Mouse (Mus musculus): ENCODE results near the gene Foxa3.

The Foxa3 gene

DNA sequence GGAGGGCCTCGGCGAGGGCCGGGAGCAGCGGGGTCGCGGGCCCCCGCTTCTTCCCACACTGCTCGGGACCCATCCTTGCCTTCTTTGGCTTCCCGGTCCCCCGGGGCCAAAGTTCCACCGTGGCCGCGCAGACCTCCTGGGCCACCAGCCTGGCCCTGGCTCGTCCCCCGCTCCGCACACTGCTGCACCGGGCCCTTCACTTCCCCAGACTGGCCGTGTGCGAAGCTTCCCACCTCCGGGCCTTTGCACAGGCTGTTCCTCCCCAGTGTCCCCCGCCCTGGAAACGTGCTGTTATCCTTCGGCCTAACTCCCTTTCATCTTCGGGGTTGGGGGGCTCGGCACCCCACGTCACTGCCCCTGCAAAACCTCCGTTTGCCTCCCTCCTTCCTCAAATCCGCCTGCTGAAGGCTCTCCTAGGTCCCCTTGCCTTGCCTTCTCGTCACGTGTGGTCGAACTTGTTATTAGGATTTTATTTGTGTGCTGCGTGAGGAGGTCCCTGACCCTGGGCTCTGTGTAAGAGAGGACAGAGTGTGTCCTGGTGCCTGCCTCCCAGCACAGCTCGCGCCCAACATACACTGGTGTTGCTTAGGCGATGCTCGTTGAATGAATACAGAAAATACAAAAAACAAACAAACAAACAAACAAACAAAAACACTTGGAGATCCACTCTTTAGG is 1.4 kb upstream of the Foxa3 start:
- peak; percentile 30 for DNase-seq (ENCODE audit: low read depth)

DNA sequence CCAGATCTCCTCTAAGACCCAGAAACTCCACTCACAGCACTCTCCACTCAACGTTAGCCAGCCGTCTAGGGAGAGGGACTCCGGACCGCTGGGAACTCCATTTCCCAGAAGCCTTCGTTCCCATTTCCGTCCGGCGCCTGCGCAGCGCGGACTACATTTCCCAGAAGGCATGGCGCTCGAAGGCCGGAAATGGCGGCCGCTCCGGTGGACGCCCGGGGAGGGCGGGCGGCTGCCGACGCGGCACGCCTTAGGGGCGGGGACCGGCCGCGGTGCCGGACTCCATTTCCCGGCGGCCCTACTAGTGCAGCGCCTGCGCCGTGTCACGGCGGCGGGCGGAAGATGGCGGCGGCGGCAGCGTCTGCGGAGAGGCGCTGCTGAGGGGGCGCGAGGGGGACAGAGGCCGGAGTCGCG is 763 bp upstream of the Foxa3 start, which contains the start of gene Sympk:
Gene Sympk, plus strand, starts transcription at position 282 of the 411 bp plus-strand sequence.
- peak; percentile 98 for DNase-seq (ENCODE audit: low read depth)

DNA sequence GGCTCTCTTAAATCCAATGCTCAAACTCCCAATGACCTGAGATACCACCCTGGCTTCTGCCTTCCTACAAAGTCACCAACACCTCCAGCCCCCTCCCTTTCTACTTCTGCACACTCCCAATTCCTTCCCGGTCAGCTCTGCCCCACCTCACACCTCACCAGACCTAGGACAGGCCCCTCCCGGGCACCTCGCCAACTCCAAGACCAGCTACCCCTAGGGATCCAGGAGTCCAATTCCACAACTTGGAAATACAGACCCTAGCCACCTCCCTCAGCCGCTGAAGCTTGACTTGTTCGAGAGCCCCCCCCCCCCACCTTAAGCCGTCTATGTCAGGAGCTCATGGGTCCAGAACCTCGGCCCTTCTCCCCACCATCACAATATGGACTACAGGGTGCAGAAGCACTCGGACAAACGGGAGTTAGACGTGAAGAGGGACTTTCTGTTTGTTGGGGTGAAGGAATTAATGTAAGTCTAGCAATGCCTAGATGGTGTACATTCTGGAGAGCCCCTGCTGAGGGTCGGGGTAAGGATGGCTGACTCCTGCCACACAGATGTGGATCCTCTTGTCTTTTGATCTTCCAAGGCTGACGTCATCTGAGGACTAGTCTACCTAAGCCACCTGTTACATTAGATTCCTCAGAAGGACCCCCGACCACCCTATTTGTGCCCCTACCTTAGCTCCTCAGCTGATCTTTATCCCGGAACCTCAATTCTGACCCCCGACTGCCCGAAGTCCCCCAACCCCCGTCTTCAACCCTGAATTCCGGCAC is 964 bp downstream of the Foxa3 start:
- no peak for DNase-seq (ENCODE audit: low read depth)

DNA sequence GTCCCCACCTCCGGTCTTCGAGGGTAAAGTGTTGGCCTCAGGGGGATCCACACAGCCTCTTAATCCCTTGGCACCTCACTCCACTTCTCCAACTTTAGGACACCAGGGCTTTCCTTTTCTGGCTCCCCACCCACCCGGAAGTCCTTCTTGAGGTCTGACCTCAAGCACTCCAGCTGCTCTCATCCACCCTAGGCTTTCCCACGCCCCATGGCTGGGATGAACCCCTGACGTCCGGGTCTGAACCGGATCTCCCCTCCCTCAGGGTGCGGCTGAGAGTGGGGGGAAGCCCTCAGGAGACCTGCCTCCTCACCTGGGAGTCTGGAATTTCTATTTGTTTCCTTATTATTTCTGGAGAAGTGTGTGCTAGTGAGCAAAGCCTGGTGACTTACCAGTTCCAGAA is 2.3 kb downstream of the Foxa3 start:
- no peak for DNase-seq (ENCODE audit: low read depth)

DNA sequence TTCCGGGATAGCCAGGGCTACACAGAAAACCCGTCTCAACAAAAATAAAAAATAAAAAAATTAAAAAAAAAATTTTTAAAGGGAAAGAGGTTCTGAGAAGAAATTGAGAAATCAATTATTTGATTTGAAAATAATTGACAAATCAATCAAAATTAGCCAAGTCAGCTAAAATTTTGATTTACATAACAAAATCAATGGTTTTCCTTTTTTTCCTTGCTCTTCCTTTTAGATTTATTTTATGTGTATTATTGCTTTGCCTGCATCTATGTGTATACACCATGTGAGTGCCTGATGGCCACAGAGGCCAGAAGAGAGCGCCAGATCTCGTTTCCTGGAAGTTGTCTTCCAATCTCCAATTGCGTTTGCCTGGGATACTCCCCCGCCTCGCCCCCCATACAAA is 5.4 kb downstream of the Foxa3 start:
- DNase-seq (ENCODE audit: low read depth), result no peak

DNA sequence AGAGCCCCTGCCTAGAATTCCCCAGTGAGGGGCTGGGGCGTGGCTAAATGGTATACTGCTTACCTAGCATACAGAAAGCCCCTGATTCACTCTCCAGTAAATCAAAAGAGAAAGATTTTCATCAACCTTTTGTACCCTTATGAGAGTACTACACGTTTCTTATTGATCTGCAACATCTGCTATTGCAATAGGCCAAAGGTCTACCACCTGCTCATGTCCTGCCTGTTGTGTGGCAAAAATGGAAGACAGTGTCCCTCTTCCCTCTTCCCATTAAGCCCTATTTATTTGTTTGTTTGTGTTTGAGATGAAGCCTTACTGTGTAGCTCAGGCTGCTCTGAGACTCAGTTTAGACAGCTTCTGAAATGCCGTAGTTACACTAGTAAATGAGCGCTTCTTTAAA is 7.3 kb downstream of the Foxa3 start:
- no peak for DNase-seq (ENCODE audit: low read depth)

DNA sequence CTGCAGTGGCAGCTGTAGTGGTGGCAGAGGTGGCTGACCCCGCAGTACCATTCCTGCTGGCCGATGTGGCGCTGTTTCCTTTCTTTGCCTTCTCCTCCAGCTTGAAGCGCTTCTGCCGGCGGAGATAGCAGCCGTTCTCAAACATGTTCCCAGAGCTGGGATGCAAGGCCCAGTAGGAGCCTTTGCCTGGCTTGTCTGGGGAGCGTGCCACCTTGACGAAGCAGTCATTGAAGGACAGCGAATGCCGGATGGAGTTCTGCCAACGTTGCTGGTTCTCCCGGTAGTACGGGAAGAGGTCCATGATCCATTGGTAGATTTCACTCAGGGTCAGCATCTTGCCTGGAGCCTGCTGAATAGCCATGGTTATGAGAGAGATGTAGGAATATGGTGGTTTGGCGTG is 8.9 kb downstream of the Foxa3 start:
- no peak for DNase-seq (ENCODE audit: low read depth)

DNA sequence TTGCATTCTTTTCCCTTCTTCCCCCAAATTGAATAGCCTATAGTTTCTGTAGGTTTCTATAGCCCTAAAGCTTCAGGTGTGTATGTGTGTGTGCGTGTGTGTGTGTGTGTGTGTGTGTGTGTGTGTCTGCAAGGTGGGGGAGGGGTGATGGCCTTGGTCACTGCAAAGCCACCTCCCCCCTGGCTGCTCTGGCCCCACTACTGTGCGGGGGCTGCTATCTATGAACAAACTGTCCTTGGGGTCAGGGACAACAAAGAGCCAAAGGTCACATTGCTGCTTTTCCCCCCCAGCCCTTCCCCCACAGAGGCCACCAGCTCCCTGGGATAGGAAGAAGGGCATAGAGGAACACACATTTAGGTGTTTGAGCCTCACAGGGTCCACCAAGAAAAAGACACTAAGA is 10.5 kb downstream of the Foxa3 start:
- no peak for DNase-seq (ENCODE audit: low read depth)

DNA sequence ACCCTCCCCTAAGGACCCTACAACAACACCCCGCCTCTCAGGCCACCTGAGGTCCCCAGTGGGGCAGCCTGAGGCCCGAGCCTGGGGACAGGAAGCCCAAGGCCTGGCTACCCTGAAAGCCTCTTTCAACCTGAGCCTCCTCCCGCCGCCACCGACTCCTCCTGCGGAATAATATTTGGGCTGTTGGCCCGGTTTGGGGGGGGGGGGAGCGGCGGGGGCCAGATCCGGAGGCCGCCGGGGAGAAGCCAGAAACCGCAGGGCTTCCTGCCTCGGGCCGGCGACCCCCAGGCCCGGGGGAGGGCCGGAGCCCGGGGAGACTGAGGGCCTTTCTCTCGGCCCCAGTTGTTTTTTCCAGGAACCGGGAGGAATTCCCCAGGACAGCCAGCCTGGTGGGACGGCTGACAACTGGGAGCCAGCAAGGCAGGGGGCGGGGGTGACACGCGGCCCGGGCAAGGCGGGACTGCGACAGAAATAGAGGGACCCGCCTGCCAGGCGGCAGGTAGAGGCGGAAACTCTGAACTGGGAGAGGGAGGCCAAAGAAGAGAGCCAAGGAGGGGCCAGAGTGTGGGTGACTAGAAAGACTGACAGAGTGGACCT is 11.2 kb downstream of the Foxa3 start:
- no peak for DNase-seq (ENCODE audit: low read depth)

DNA sequence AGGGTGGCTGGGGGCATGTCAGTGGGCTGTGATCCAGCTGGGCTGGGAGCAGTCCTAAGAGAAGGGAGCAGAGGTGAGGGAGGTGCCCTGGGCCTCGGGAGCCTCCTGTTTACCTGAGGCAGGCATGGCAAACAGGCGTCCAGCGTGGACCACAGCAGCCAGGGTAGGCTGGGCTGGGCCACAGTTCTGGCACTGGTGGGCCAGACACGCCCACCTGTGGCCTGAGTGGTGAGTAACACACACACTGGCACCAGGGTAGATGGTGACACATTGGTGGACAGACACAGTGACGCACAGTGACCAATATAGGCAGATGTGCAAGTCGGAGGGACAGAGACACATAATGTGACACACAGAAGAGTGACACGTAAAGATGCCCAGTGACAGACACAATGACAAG is 12.8 kb downstream of the Foxa3 start:
- no peak for DNase-seq (ENCODE audit: low read depth)

DNA sequence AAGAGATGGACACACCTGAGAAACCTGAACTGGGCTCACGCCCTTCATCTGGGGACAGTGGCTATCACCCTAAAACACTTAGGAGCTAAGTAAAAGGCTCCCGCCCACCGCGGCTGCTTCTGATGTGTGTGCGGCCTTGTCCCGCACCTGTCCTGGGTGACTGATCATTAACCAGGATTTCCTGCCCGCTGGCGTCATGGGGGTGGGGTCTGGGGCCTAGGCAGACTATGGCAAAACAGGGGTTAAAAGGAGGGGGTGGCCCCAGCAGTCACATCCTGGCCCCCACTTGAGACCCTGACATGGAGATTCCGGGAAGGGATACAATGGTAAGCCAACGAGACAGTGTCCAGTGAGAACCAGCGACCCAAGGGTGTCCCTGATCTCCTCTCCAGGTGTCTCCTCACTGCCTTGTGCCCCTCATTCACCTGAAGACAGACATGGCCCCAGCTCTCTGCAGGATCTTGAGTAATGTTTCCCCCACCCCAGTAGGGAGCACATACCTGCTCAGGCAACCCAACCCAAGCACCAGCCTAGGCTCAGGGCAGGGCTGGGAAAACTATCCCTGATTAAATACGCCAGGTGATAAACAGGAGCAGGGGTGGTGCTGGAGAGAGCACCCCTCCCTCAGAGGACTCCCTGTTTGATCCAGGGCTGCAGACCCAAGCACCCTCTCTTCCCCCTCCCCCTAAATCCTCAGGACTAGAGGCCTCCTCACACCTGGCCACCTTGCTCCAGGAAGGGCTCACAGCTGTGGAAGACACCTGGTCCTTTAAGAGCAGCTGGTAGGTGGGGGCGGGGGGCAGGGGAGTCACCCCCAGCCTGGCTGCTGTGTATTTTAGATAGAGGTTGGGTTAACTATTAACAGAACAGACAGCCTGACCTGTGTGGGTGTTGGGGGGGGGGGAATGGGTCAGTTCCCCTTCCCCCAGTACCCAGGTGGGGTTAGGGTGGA is 16.0 kb downstream of the Foxa3 start:
- no peak for DNase-seq (ENCODE audit: low read depth)

DNA sequence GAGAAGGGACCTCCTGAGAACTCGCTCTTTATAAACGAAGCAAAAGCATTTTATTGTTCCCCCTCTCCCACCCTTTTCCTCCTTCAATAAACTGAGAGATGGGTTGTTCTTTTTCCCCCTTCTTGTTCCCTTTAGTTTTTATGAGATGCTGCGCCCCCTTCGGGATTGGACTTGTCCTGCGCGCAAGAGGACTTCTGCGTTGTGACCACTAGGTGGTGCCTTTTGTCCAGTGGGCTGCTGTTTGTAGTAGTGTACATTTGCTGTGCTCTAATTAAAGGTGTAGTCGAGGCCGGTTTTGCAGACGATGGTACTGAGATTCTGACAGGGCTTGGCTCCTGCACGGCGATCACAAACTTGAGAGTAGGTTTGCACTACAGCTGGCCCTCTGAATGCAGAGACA is 16.9 kb downstream of the Foxa3 start:
- peak; percentile 94 for DNase-seq (ENCODE audit: low read depth)

DNA sequence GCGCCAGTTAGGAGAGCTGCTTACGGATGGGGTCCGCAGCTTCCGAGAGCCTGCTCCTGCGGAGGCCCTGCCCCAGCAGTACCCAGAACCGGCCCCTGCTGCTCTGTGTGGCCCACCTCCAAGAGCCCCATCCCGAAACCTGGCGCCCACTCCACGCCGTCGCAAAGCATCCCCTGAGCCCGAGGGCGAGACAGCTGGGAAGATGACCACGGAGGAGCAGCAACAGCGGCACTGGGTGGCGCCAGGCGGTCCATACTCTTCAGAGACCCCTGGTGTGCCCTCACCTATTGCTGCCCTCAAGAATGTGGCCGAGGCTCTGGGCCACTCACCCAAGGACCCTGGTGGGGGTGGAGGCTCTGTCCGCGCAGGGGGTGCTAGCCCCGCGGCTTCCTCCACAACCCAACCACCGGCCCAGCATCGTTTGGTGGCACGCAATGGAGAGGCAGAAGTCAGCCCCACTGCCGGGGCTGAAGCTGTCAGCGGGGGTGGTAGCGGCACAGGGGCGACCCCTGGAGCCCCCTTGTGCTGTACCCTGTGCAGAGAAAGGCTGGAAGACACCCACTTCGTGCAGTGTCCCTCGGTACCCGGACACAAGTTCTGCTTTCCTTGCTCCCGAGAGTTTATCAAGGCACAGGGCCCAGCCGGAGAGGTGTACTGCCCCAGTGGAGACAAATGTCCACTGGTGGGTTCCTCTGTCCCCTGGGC is 17.8 kb downstream of the Foxa3 start:
- no peak for DNase-seq (ENCODE audit: low read depth)

DNA sequence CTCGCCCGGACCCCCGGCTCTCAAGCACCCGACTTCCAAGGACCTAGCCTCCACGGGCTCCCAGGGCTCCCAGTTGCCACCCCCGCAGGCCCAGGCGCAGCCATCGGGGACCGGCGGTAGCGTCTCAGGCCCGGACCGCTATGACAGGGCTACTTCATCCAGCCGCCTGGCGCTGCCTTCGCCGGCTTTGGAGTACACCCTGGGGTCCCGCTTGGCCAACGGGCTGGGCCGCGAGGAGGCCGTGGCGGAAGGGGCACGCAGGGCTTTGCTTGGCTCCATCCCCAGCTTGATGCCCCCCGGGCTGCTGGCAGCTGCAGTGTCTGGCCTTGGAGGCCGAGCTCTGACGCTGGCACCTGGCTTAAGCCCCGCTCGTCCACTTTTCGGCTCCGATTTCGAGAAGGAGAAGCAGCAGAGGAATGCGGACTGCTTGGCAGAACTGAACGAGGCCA is 18.7 kb downstream of the Foxa3 start:
- DNase-seq (ENCODE audit: low read depth), result peak; percentile 71

DNA sequence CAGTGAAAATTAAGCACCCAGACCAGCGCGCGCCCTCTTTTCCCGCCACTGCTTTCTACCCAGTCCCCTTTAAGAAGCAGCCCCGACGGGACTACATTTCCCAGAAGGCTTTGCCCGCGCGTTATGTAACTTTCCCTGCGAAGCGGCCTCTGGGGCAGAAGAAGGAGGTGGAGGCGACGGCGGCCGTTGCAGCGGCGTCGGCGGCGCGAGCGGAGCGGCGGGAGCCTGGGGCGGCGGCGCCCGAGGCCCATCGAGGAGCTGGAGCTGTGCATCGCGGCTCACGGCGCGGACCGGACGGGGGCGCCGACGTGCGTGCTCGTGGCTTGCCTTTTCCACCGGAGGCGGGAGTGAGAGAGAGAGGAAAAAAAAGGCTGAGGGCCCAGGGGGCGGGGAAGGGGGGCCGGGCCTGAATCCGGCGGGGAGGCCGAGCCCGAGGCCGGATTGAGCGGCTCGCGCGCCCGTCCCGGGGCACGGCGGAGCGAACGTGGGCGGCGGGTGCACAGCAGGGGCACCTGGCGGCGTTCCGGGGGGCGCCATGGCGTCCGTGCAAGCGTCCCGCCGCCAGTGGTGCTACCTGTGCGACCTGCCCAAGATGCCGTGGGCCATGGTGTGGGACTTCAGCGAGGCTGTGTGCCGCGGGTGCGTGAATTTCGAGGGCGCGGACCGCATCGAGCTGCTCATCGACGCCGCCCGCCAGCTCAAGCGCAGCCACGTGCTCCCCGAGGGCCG is 19.3 kb downstream of the Foxa3 start, which contains the start of gene Irf2bp1:
Gene Irf2bp1, plus strand, starts transcription at position 143 of the 729 bp plus-strand sequence.
- peak; percentile 95 for DNase-seq (ENCODE audit: low read depth)

DNA sequence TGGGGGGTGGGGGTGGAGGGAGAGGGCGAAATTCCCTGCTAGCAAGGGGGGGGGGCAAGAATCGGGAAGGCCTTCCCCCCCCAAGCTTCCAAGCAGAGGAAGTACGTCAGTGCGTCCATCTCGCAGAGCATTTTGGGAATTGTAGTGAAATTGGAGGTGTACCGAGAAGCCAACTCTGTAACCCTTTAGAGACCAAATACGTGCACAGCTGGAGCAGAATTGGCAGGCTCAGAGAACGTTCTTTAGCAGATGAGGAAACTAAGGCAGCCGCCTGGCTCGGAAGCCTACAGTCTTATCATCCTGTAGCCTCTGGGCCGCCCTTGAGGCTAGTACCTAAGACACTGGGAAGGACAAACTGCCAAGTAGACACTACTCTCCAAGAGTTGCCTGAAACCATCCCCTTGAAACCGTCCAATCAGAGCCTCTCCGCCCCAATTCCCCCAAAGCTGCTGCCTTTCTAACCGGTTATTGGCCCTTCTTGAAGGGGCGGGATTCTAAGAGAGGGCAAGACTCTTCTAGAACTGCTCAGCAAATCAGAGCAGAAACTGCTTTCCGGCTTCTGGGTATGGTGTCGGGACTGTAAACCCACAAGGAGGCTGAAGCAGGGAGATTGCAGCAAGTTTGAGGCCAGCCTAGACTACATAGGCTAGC is 20.4 kb downstream of the Foxa3 start:
- peak; percentile 93 for DNase-seq (ENCODE audit: low read depth)

DNA sequence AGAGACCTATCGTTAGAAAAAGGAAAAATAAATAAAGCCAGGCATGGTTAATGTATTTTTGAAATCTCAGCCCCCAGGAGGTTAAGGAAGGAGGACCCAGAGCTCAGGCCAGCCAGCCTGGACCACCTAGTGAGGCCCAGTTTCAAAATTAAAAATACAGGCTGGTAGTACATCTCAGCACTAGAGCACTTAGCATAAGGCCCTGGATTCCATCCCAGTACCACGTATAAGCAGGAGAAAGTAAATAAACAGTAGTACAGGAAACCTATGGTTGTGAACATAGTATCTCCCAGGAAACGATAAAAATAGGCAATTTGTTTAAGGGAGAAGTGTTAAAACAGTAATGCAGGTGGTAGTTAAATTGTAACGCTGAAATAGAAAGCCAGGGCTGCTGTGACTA is 21.2 kb downstream of the Foxa3 start:
- peak; percentile 54 for DNase-seq (ENCODE audit: low read depth)

DNA sequence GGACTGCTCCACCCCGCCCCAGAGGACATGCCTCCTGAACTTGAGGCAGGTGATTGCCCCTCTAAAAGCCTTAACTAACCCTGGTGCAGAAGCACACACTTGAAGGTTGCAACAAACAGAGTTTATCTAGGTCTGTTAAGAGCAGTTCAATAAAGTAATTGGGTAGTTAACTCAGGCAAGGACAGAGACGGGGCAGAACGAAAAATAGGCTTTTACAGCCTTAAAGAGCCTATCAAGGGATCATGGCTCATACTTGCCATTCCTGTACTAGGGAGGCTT is 21.6 kb downstream of the Foxa3 start:
- DNase-seq (ENCODE audit: low read depth), result no peak

DNA sequence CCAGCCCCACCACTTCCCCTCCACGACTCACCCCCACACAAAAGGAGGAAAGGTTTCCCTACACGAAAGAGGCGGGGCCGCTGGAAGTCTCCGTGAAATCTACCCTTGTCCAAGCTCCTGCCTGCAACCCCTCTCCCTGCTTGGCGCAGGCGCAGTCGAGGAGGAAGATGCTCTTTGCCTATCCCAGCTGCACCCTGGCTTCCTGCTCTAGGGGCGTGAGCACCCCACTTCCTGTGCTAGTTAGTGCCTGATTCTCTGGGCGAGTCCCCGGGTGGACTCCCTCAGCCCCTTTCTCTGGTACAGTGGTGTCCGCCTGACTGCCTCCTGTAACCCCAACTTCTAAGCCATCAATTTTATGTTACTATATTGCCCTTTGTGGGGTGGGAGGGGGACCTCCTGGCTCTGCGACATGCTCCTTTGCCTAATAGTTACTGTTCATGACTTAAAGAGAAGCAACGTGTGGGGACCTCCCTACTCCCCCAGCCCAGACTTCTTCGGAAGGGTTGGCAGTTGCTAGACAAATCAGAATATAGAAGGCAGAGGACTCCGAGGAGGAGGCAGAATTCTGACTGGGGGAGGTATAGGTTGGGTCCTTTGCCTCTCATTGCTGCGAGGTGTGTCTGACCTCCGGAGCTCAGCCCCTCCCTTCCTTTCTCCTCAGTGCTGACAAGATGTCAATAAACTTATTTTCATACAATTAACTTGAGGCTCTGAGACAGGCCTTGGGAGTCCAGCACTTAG is 22.1 kb downstream of the Foxa3 start:
- no peak for DNase-seq (ENCODE audit: low read depth)

DNA sequence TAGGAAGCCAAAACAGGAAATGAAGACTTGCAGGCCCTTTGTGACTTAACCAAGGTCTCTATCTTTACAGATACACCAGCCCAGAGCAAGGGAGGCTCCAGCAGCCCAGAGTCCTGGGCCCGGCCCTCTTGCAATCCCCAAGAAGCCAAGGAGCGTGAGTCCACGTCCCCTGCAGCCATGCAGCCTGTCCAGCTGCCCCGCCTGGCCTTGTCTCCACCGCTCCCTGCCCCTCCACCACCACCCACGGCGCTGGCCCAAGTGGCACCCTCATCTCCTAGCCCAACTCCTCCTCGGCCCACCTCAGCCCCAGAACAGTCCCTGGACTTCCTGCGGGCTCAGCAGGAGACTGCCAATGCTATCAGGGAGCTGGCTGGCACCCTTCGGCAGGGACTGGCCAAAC is 22.9 kb downstream of the Foxa3 start:
- no peak for DNase-seq (ENCODE audit: low read depth)

Measured in NIH3T3 (cell line).